Mouse (Mus musculus): ENCODE results near the gene Rnd2. TPM values are rescaled to one million over a fixed set of nuclear protein-coding genes. Genes with fewer than 3 reads are reported as not detected.

The Rnd2 gene
- 14.0 and 16.8 TPM in 2 replicates for polyA plus RNA-seq (2015; fragmentation: Nextera tagmentation; extraction: Ambion mirVana)

- WGBS: 6% methylated on average over 12 of the region's 12 CpGs
- H3K4me1 ChIP-seq: peaks cover 44% of the 10 kb centered on the region
Measured at GRCm38 (mm10) chr11:101464211-101465100, at the start of gene Rnd2. Gene Rnd2 (plus strand): TSS chr11:101464999.

DNA sequence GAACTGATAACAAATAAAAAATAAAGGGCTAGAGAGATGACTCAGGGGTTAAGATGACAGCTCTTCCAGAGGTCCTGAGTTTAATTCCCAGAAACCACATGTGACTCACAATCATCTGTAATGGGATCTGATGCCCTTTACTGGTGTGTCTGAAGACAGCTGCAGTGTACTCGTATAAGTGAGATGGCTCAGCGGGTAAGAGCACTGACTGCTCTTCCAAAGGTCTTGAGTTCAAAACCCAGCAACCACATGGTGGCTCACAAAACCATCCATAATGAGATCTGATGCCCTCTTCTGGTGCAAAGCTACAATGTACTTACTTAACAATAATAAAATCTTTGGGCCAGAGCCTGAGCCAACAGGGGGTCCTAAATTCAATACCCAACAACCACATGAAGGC lies 49.5 kb upstream of the Rnd2 start:
- Histone ChIP-seq H3K27ac (no peak overlapping the region), H3K4me2 (no peak overlapping the region), H3K9me3 (no peaks in the 10 kb centered on the region), H3K4me1 (peaks cover 7% of the 10 kb centered on the region), H3K27me3 (no peaks in the 10 kb centered on the region), H3K36me3 (peaks cover 37% of the 10 kb centered on the region), H3K9ac (no peak overlapping the region), H3K4me3 (no peak overlapping the region)
- WGBS: 70% methylated on average over 2 of the region's 2 CpGs
- no peak for ATAC-seq (ENCODE audit: insufficient number of reproducible peaks, insufficient read depth, low FRiP score, low TSS enrichment, low read depth)

More at GRCm38 (mm10) chr11:101464211-101465100, at the start of gene Rnd2:
- Histone ChIP-seq H3K36me3 (peaks cover 30% of the 10 kb centered on the region), H3K27me3 (peaks cover 2% of the 10 kb centered on the region; the same call in 1 of the 2 replicates), H3K9me3 (no peaks in the 10 kb centered on the region), H3K4me2 (peak within 1 kb of the TSS; percentile 77), H3K9ac (peak within 1 kb of the TSS; percentile 76), H3K27ac (peak within 1 kb of the TSS; percentile 75), H3K4me3 (peak within 1 kb of the TSS; percentile 66)
- peak; percentile 10; the same call in 1 of the 2 replicates for ATAC-seq (ENCODE audit: insufficient number of reproducible peaks, insufficient read depth, low FRiP score, low TSS enrichment, low read depth)

- ATAC-seq (ENCODE audit: insufficient number of reproducible peaks, insufficient read depth, low FRiP score, low TSS enrichment, low read depth): 0 out of 2 replicates have a peak, but pooled peaks have one; percentile 34
- H3K9ac ChIP-seq: peak overlapping the region; percentile 91
- peak overlapping the region; percentile 82 for H3K4me3 ChIP-seq
- peaks cover 7% of the 10 kb centered on the region for H3K4me1 ChIP-seq
- H3K36me3 ChIP-seq: peaks cover 24% of the 10 kb centered on the region
- no peaks in the 10 kb centered on the region for H3K27me3 ChIP-seq
- H3K4me2 ChIP-seq: peak overlapping the region; percentile 86
- no peaks in the 10 kb centered on the region for H3K9me3 ChIP-seq
- H3K27ac ChIP-seq: peak overlapping the region; percentile 82
- WGBS: under 1% methylated on average over 11 of the region's 11 CpGs
Measured at GRCm38 (mm10) chr11:101416433-101417100, 48.2 kb upstream of the Rnd2 start.

GRCm38 (mm10) chr11:101417101-101417855 lies 47.5 kb upstream of the Rnd2 start, which contains the start of gene Aarsd1:
Gene Aarsd1 (minus strand): TSS chr11:101417615.
- Histone ChIP-seq H3K27me3 (no peaks in the 10 kb centered on the region), H3K36me3 (peaks cover 17% of the 10 kb centered on the region), H3K9me3 (no peaks in the 10 kb centered on the region), H3K4me3 (peak within 1 kb of the TSS; percentile 82), H3K4me2 (peak within 1 kb of the TSS; percentile 86), H3K9ac (peak within 1 kb of the TSS; percentile 91), H3K4me1 (peaks cover 7% of the 10 kb centered on the region), H3K27ac (peak within 1 kb of the TSS; percentile 82)
- WGBS: under 1% methylated on average over 45 of the region's 45 CpGs
- ATAC-seq (ENCODE audit: insufficient number of reproducible peaks, insufficient read depth, low FRiP score, low TSS enrichment, low read depth): peak; percentile 78; the same call in 1 of the 2 replicates

DNA sequence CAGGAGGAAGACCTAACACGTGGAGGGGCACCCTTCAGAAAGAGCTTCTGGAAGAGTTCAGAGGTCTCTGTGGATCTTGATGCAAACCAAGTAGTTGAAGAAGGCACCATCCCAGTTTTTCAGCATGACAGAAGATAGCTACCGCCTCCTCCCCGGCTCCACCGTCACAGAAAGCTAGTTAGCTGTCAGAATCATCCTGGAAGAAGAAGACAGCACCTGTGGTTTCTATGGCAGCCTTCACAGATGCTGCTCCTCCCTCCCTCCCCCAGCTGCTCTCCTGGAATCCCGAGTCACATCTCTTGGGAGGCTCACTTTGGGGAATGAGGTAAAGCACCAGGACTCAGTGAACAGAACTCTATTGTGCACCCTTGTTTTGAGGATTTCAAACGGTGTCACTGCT lies 45.8 kb upstream of the Rnd2 start:
- peaks cover under 1% of the 10 kb centered on the region for H3K36me3 ChIP-seq
- ATAC-seq (ENCODE audit: insufficient number of reproducible peaks, insufficient read depth, low FRiP score, low TSS enrichment, low read depth): no peak
- no peak overlapping the region for H3K4me2 ChIP-seq
- no peak overlapping the region for H3K4me3 ChIP-seq
- H3K27ac ChIP-seq: no peak overlapping the region
- H3K27me3 ChIP-seq: no peaks in the 10 kb centered on the region
- H3K4me1 ChIP-seq: peaks cover 13% of the 10 kb centered on the region
- no peaks in the 10 kb centered on the region for H3K9me3 ChIP-seq
- 51% methylated on average over 6 of the region's 6 CpGs for WGBS
- H3K9ac ChIP-seq: no peak overlapping the region

- Histone ChIP-seq H3K27ac (no peak overlapping the region), H3K9me3 (no peaks in the 10 kb centered on the region), H3K9ac (no peak overlapping the region), H3K4me1 (peaks cover 17% of the 10 kb centered on the region), H3K36me3 (no peaks in the 10 kb centered on the region), H3K4me2 (no peak overlapping the region), H3K4me3 (no peak overlapping the region), H3K27me3 (no peaks in the 10 kb centered on the region)
- ATAC-seq (ENCODE audit: insufficient number of reproducible peaks, insufficient read depth, low FRiP score, low TSS enrichment, low read depth): no peak
- 24% methylated on average over 3 of the region's 3 CpGs for WGBS
Measured at GRCm38 (mm10) chr11:101419610-101420009, 45.2 kb upstream of the Rnd2 start.

GRCm38 (mm10) chr11:101420148-101420547 lies 44.7 kb upstream of the Rnd2 start:
- no peak for ATAC-seq (ENCODE audit: insufficient number of reproducible peaks, insufficient read depth, low FRiP score, low TSS enrichment, low read depth)
- Histone ChIP-seq H3K4me1 (peaks cover 17% of the 10 kb centered on the region), H3K4me3 (no peak overlapping the region), H3K27me3 (no peaks in the 10 kb centered on the region), H3K4me2 (no peak overlapping the region), H3K9me3 (no peaks in the 10 kb centered on the region), H3K36me3 (no peaks in the 10 kb centered on the region), H3K9ac (no peak overlapping the region), H3K27ac (no peak overlapping the region)
- 91% methylated on average over 5 of the region's 5 CpGs for WGBS

GRCm38 (mm10) chr11:101424105-101424851 lies 40.5 kb upstream of the Rnd2 start, which contains the start of gene Gm27029:
Gene Gm27029 (minus strand): TSS chr11:101424796.
- Histone ChIP-seq H3K9ac (peak within 1 kb of the TSS; percentile 86), H3K4me1 (peaks cover 27% of the 10 kb centered on the region), H3K27me3 (no peaks in the 10 kb centered on the region), H3K36me3 (peaks cover 4% of the 10 kb centered on the region), H3K4me3 (peak within 1 kb of the TSS; percentile 97), H3K4me2 (peak within 1 kb of the TSS; percentile 93), H3K9me3 (no peaks in the 10 kb centered on the region), H3K27ac (peak within 1 kb of the TSS; percentile 82)
- peak; percentile 67; the same call in 1 of the 2 replicates for ATAC-seq (ENCODE audit: insufficient number of reproducible peaks, insufficient read depth, low FRiP score, low TSS enrichment, low read depth)
- WGBS: 4% methylated on average over 23 of the region's 23 CpGs

DNA sequence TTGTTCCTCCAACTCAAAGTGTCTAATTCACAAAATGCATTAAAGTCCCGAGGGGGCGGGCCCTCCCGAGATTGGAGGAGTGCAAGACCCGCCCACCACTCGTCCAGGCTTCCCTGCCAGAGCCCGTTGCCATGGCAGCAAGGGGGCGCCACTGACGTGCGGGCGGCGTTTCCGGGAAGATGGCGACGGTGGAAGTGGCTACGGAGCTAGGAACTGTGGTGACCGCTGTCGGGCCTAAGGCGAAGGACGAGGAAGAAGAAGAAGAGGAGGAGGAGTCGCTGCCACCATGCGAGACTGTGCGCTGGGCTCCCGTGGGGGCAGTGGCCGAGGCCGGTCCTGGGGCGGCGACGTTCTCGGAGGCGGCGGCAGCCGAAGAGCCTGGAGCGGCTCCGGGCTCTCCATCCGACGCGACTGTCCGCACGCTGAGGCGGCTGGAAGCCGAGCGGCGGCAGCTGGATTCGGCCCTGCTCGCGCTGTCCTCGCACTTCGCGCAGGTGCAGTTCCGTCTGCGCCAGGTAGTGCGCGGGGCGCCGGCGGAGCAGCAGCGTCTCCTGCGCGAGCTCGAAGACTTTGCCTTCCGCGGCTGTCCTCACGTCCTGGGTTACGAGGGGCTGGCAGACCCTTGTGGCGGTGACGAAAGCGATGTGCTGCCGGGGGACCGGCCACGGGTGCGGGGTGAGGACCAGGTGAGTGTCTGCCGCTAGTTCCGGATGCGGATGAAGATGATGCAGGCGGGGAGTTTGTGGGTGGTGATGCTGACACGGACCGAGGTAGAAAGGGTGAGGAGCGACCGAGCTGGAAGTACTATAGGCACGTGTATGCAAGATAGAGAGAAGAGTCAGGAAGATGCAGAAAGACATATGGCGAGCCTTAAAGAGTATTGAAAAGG lies 39.6 kb upstream of the Rnd2 start, which contains the start of the genes Rundc1 and Ptges3l:
Gene Rundc1, plus strand, starts transcription at position 161 of the 889 bp plus-strand sequence.
Gene Ptges3l, minus strand, starts transcription at position 409 of the 889 bp plus-strand sequence.
- Histone ChIP-seq H3K27me3 (no peaks in the 10 kb centered on the region), H3K9me3 (no peaks in the 10 kb centered on the region), H3K4me1 (peaks cover 27% of the 10 kb centered on the region), H3K9ac (peak within 1 kb of the TSS; percentile 86), H3K36me3 (peaks cover 13% of the 10 kb centered on the region), H3K27ac (peak within 1 kb of the TSS; percentile 82), H3K4me3 (peak within 1 kb of the TSS; percentile 97), H3K4me2 (peak within 1 kb of the TSS; percentile 93)
- peak; percentile 88 for ATAC-seq (ENCODE audit: insufficient number of reproducible peaks, insufficient read depth, low FRiP score, low TSS enrichment, low read depth)
- WGBS: under 1% methylated on average over 81 of the region's 81 CpGs

- ATAC-seq (ENCODE audit: insufficient number of reproducible peaks, insufficient read depth, low FRiP score, low TSS enrichment, low read depth): no peak
Measured at GRCm38 (mm10) chr11:101426165-101426564, 38.6 kb upstream of the Rnd2 start.

More at GRCm38 (mm10) chr11:101426165-101426564, 38.6 kb upstream of the Rnd2 start:
- Histone ChIP-seq H3K9ac (peak overlapping the region; percentile 86), H3K36me3 (peaks cover 23% of the 10 kb centered on the region), H3K9me3 (no peaks in the 10 kb centered on the region), H3K27ac (no peak overlapping the region), H3K4me1 (peaks cover 27% of the 10 kb centered on the region), H3K4me3 (peak overlapping the region; percentile 97), H3K4me2 (peak overlapping the region; percentile 93), H3K27me3 (no peaks in the 10 kb centered on the region)
- 52% methylated on average over 8 of the region's 8 CpGs for WGBS

Measured in embryonic facial prominence, embryonic 13.5 days (tissue).